Mouse (Mus musculus): ENCODE measurements at regions not wholly inside any gene's neighbourhood (a gene's known extent, or its start where the extent isn't known, plus 50 kb on each side); places are given as distances from the start of the nearest gene placed in this dataset.
"Not testable (repeated sequence)": the region's sequence is repeated elsewhere in the genome, so short reads cannot be mapped to it uniquely, and the experiment has no call there.

DNA sequence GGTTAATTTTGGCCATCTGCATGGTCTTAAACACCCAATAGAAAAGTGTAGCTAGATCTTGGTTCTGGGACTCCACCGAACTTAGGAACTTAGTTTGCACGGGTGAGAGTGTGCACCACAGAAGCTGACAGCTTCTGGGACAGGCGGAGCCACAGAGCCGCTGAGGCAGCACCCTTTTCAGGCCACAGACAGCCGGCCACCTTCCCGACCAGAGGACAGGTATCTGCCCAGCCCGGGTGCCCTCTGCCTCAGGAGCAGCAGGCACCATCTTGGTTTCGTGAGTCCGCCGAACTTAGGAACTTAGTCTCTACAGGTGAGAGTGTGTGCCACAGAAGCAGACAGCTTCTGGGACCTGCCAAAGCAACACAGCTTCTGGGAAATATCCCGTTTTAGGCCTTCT is 82.6 kb downstream of the Btbd35f22 start:
- peak; percentile 1 for DNase-seq

DNA sequence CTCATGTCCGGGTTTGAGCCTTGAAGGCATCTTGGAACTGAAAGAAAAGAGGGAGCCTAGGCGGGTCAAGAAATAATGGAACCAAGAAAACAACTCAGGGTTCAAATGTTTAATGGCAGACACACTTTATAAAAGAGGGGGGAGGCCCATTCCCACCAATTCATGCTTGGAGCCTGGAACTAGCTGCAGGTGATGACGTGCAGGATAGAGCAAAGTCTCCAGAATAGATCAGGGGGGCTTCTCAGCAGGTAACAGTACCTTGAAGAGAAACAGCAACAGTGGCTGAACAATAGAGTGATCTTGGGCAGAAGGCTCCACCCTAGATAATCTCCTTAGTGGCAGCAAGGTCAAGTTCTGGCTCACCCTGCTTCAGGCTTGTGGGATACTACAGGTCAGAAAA is 100.5 kb downstream of the Btbd35f22 start:
- DNase-seq, result not testable (repeated sequence)

Measured in liver (tissue).